Mouse (Mus musculus): ENCODE measurements around the gene Asnsd1. TPM values are rescaled to one million over a fixed set of nuclear protein-coding genes. Genes with fewer than 3 reads are reported as not detected.

Asnsd1 gene
- polyA plus RNA-seq, 1 experiment from 2014 or later: 65.4 TPM

GRCm38 (mm10) chr1:53324827-53325494, 27.6 kb downstream of the Asnsd1 start:
- Histone ChIP-seq H3K4me3 (replicated peaks) (no peak overlapping the region), H3K4me1 (no peaks in the 10 kb centered on the region), H3K9ac (no peak overlapping the region), H3K9me3 (replicated peaks) (no peaks in the 10 kb centered on the region), H3K4me2 (replicated peaks) (no peak overlapping the region), H3K27me3 (no peaks in the 10 kb centered on the region), H3K27ac (replicated peaks) (no peak overlapping the region), H3K36me3 (peaks cover 3% of the 10 kb centered on the region)
- ATAC-seq (ENCODE audit: insufficient number of reproducible peaks, low FRiP score, low TSS enrichment, low read depth): no peak
- WGBS: 94% methylated on average over 5 of the region's 5 CpGs

GRCm38 (mm10) chr1:53324277-53324676, 28.3 kb downstream of the Asnsd1 start:
- ATAC-seq (ENCODE audit: insufficient number of reproducible peaks, low FRiP score, low TSS enrichment, low read depth): no peak

GRCm38 (mm10) chr1:53323254-53323653, 29.3 kb downstream of the Asnsd1 start:
- no peak for ATAC-seq (ENCODE audit: insufficient number of reproducible peaks, low FRiP score, low TSS enrichment, low read depth)
- Histone ChIP-seq H3K4me1 (no peaks in the 10 kb centered on the region), H3K36me3 (peaks cover 5% of the 10 kb centered on the region), H3K9ac (no peak overlapping the region), H3K4me3 (replicated peaks) (no peak overlapping the region), H3K9me3 (replicated peaks) (no peaks in the 10 kb centered on the region), H3K27me3 (no peaks in the 10 kb centered on the region), H3K27ac (replicated peaks) (no peak overlapping the region), H3K4me2 (replicated peaks) (no peak overlapping the region)
- 85% methylated on average over 5 of the region's 5 CpGs for WGBS

More at GRCm38 (mm10) chr1:53324277-53324676, 28.3 kb downstream of the Asnsd1 start:
- WGBS: 93% methylated on average over 1 of the region's 1 CpGs
- H3K4me3 ChIP-seq (replicated peaks): no peak overlapping the region
- H3K9me3 ChIP-seq (replicated peaks): no peaks in the 10 kb centered on the region
- no peaks in the 10 kb centered on the region for H3K4me1 ChIP-seq
- no peak overlapping the region for H3K4me2 ChIP-seq (replicated peaks)
- no peak overlapping the region for H3K27ac ChIP-seq (replicated peaks)
- H3K27me3 ChIP-seq: no peaks in the 10 kb centered on the region
- no peak overlapping the region for H3K9ac ChIP-seq
- peaks cover 3% of the 10 kb centered on the region for H3K36me3 ChIP-seq

GRCm38 (mm10) chr1:53321662-53322344, 30.7 kb downstream of the Asnsd1 start:
- Histone ChIP-seq H3K27me3 (no peaks in the 10 kb centered on the region), H3K36me3 (peaks cover 10% of the 10 kb centered on the region), H3K9ac (no peak overlapping the region), H3K27ac (replicated peaks) (no peak overlapping the region), H3K4me3 (replicated peaks) (no peak overlapping the region), H3K9me3 (replicated peaks) (no peaks in the 10 kb centered on the region), H3K4me1 (no peaks in the 10 kb centered on the region), H3K4me2 (replicated peaks) (no peak overlapping the region)
- ATAC-seq (ENCODE audit: insufficient number of reproducible peaks, low FRiP score, low TSS enrichment, low read depth): no peak
- WGBS: 93% methylated on average over 4 of the region's 4 CpGs

- Histone ChIP-seq H3K4me2 (replicated peaks) (peak within 1 kb of the TSS; percentile 54), H3K27me3 (no peaks in the 10 kb centered on the region), H3K27ac (replicated peaks) (peak within 1 kb of the TSS; percentile 92), H3K36me3 (peaks cover 5% of the 10 kb centered on the region), H3K4me3 (replicated peaks) (peak within 1 kb of the TSS; percentile 66), H3K4me1 (0 out of 2 replicates have a peak, but pooled peaks cover 6% of the 10 kb centered on the region), H3K9ac (peak within 1 kb of the TSS; percentile 68), H3K9me3 (replicated peaks) (no peaks in the 10 kb centered on the region)
- peak; percentile 91 for ATAC-seq (ENCODE audit: insufficient number of reproducible peaks, low FRiP score, low TSS enrichment, low read depth)
- 2% methylated on average over 27 of the region's 27 CpGs for WGBS
Observed at GRCm38 (mm10) chr1:53312989-53313967, 39.3 kb downstream of the Asnsd1 start, which contains the start of gene Osgepl1. TSS of gene Osgepl1 (plus strand) at chr1:53313624.

- no peak for ATAC-seq (ENCODE audit: insufficient number of reproducible peaks, low FRiP score, low TSS enrichment, low read depth)
Observed at GRCm38 (mm10) chr1:53300506-53300905, 52.0 kb downstream of the Asnsd1 start.

GRCm38 (mm10) chr1:53296581-53297383, 55.8 kb downstream of the Asnsd1 start, which contains the start of the genes Pms1, Ormdl1 and Gm28778:
TSS of gene Pms1 (minus strand) at chr1:53297018.
TSS of gene Ormdl1 (plus strand) at chr1:53297095.
TSS of gene Gm28778 (plus strand) at chr1:53297111.
- peak within 1 kb of the TSS; percentile 53 for H3K4me2 ChIP-seq (replicated peaks)
- no peaks in the 10 kb centered on the region for H3K27me3 ChIP-seq
- H3K9ac ChIP-seq: peak within 1 kb of the TSS; percentile 79
- H3K36me3 ChIP-seq: no peaks in the 10 kb centered on the region
- peak within 1 kb of the TSS; percentile 84 for H3K27ac ChIP-seq (replicated peaks)
- H3K9me3 ChIP-seq (replicated peaks): no peaks in the 10 kb centered on the region
- peak; percentile 99 for ATAC-seq (ENCODE audit: insufficient number of reproducible peaks, low FRiP score, low TSS enrichment, low read depth)
- no peaks in the 10 kb centered on the region; the same call in 1 of the 2 replicates for H3K4me1 ChIP-seq
- under 1% methylated on average over 66 of the region's 66 CpGs for WGBS
- H3K4me3 ChIP-seq (replicated peaks): peak within 1 kb of the TSS; percentile 94

More at GRCm38 (mm10) chr1:53300506-53300905, 52.0 kb downstream of the Asnsd1 start:
- 75% methylated on average over 4 of the region's 4 CpGs for WGBS
- Histone ChIP-seq H3K36me3 (no peaks in the 10 kb centered on the region), H3K9ac (no peak overlapping the region), H3K27ac (replicated peaks) (no peak overlapping the region), H3K4me2 (replicated peaks) (no peak overlapping the region), H3K4me3 (replicated peaks) (no peak overlapping the region), H3K27me3 (no peaks in the 10 kb centered on the region), H3K9me3 (replicated peaks) (no peaks in the 10 kb centered on the region), H3K4me1 (no peaks in the 10 kb centered on the region; the same call in 1 of the 2 replicates)

Other genes with a start within 250 kb of the Asnsd1 start
- not detected in 2 replicates for gene 1700019A02Rik, start 165.1 kb downstream of the Asnsd1 start, polyA plus RNA-seq (2015; fragmentation: Nextera tagmentation; extraction: Ambion mirVana)
- gene Pms1, start 55.7 kb downstream of the Asnsd1 start, polyA plus RNA-seq (2015; fragmentation: Nextera tagmentation; extraction: Ambion mirVana): 15.2 and 18.7 TPM in 2 replicates
- 31.9 and 32.8 TPM in 2 replicates for gene Ormdl1, start 55.7 kb downstream of the Asnsd1 start, polyA plus RNA-seq (2015; fragmentation: Nextera tagmentation; extraction: Ambion mirVana)
- gene Gm28778, start 55.6 kb downstream of the Asnsd1 start, polyA plus RNA-seq (2015; fragmentation: Nextera tagmentation; extraction: Ambion mirVana): not detected in 2 replicates
- gene Osgepl1, start 39.1 kb downstream of the Asnsd1 start, polyA plus RNA-seq (2015; fragmentation: Nextera tagmentation; extraction: Ambion mirVana): 17.4 and 19.1 TPM in 2 replicates
- 9.3 TPM in 1 of 2 replicates, not detected in the other for gene Asdurf, start 133 bp downstream of the Asnsd1 start, polyA plus RNA-seq (2015; fragmentation: Nextera tagmentation; extraction: Ambion mirVana)
- 0.52 and 0.67 TPM in 2 replicates for gene Gm28551, start 85 bp downstream of the Asnsd1 start, polyA plus RNA-seq (2015; fragmentation: Nextera tagmentation; extraction: Ambion mirVana)

All from embryonic facial prominence, embryonic 15.5 days (tissue).